Mouse (Mus musculus): ENCODE measurements around the gene Gstm2. TPM values are rescaled to one million over a fixed set of nuclear protein-coding genes. Genes with fewer than 3 reads are reported as not detected.
A peak's percentile ranks its signal among the peaks of the same experiment; 100 is the strongest.
"Not testable (repeated sequence)": the region's sequence is repeated elsewhere in the genome, so short reads cannot be mapped to it uniquely, and the experiment has no call there.

Gstm2 gene
- polyA plus RNA-seq, 1 experiment from 2014 or later, result 103 TPM

GRCm38 (mm10) chr3:108022650-108023049, 36.4 kb upstream of the Gstm2 start:
- peaks cover 5% of the 10 kb centered on the region for H3K4me1 ChIP-seq (ENCODE audit: insufficient read depth)
- no peak for TF ChIP-seq CTCF (IDR thresholded peaks at IDR 0.05; ENCODE audit: low read depth)
- DNase-seq (no peak), ATAC-seq (ENCODE audit: insufficient read depth) (no peak)
- H3K9ac ChIP-seq, result no peak overlapping the region
- no peaks in the 10 kb centered on the region for H3K27me3 ChIP-seq (ENCODE audit: insufficient read depth, low read length)
- H3K36me3 ChIP-seq (ENCODE audit: insufficient read depth), result no peaks in the 10 kb centered on the region
- H3K4me3 ChIP-seq (ENCODE audit: low read depth, low read length), result no peak overlapping the region
- H3K4me2 ChIP-seq, result no peak overlapping the region
- H3K27ac ChIP-seq (ENCODE audit: low read depth), result no peak overlapping the region
- 59% methylated on average over 6 of the region's 6 CpGs for WGBS
- no peaks in the 10 kb centered on the region for H3K9me3 ChIP-seq (ENCODE audit: low read depth, low read length)

DNA sequence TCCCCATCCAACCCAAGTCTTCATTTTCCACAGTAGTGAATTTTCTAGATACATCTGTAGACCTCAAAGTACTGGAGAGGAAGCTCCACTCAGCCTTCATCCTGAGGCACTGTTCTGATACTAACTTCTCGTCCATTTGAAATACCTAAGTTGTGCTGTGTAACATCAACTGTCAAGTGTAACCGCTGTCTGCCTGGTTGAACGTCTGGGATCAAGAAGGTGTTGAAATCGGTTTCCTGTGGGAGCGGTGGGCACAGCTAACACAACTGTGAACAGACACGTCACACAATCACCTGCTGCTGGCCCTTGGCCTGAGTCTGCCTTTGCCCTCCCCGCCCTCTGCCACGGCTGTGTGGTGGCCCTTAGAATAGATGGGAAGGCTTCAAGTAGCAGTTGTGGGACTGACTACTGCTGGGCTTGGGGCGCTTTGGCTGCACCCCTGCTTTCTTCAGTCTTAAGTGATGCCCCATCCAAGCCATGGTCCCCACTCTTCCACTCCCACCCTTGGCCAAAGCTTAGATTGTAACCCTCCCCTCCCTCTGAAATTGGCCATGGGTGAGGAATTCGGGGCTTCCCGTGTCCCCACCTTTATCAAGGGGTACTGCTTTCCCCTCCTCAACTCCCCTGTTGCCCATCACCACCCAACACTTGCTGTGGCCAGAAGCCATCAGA, 34.2 kb upstream of the Gstm2 start:
- ATAC-seq (ENCODE audit: insufficient read depth), result not testable (repeated sequence)

GRCm38 (mm10) chr3:108019226-108019625, 33.0 kb upstream of the Gstm2 start:
- not testable (repeated sequence) for H3K4me1 ChIP-seq (ENCODE audit: insufficient read depth); H3K36me3 ChIP-seq (ENCODE audit: insufficient read depth); H3K4me2 ChIP-seq; H3K9ac ChIP-seq; H3K27me3 ChIP-seq (ENCODE audit: insufficient read depth, low read length); H3K4me3 ChIP-seq (ENCODE audit: low read depth, low read length); DNase-seq; H3K27ac ChIP-seq (ENCODE audit: low read depth); ATAC-seq (ENCODE audit: insufficient read depth); H3K9me3 ChIP-seq (ENCODE audit: low read depth, low read length)
- 71% methylated on average over 3 of the region's 3 CpGs for WGBS

More for the DNA sequence above, 34.2 kb upstream of the Gstm2 start:
- not testable (repeated sequence) for H3K9me3 ChIP-seq (ENCODE audit: low read depth, low read length); H3K36me3 ChIP-seq (ENCODE audit: insufficient read depth); H3K4me1 ChIP-seq (ENCODE audit: insufficient read depth); H3K9ac ChIP-seq; H3K27me3 ChIP-seq (ENCODE audit: insufficient read depth, low read length); H3K27ac ChIP-seq (ENCODE audit: low read depth); H3K4me3 ChIP-seq (ENCODE audit: low read depth, low read length); H3K4me2 ChIP-seq; DNase-seq
- 69% methylated on average over 11 of the region's 11 CpGs for WGBS

DNA sequence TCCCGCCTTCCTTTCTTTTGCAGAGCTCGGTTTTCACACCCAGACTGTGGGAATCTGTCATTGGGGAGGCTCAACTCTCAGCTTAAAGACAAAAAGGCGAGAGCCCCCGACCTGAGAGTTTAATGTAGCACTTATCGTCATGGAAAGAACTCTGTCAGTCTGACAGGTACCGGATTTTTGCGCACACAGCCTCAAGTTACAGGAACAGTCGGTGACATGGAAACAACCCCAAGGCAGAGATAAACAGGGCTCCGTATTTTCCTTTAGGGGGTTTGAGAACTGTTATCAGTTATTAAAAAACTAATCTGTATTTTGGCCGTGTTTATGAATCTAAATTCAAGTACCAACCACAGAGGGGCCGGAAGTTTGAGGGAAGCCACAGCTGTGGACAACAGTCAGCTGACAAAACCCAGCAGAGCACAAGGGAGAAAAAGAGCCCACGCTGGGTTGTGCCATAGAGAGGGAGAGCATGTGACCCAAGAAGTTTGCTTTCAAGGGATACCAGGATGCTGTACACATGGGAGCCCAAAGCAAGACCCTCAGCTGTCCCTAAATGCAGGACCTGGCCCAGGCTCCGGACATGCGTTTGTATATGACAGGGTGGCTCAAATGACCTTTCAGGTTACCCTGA, 32.1 kb upstream of the Gstm2 start:
- WGBS, result 17% methylated on average over 14 of the region's 14 CpGs
- H3K27me3 ChIP-seq (ENCODE audit: insufficient read depth, low read length), result no peaks in the 10 kb centered on the region
- H3K4me1 ChIP-seq (ENCODE audit: insufficient read depth), result peaks cover 5% of the 10 kb centered on the region
- peak overlapping the region; percentile 56 for H3K9ac ChIP-seq
- H3K4me3 ChIP-seq (ENCODE audit: low read depth, low read length), result peak overlapping the region; percentile 40
- peak overlapping the region; percentile 65; the same call in 1 of the 2 replicates for H3K27ac ChIP-seq (ENCODE audit: low read depth)
- H3K9me3 ChIP-seq (ENCODE audit: low read depth, low read length), result no peaks in the 10 kb centered on the region
- peak overlapping the region; percentile 80 for H3K4me2 ChIP-seq
- TF ChIP-seq CTCF (IDR thresholded peaks at IDR 0.05; ENCODE audit: low read depth), result no peak
- DNase-seq (peak; percentile 54), ATAC-seq (ENCODE audit: insufficient read depth) (peak; percentile 22; the same call in 1 of the 2 replicates)
- no peaks in the 10 kb centered on the region for H3K36me3 ChIP-seq (ENCODE audit: insufficient read depth)

- ATAC-seq (ENCODE audit: insufficient read depth) (peak; percentile 99), DNase-seq (peak; percentile 98)
- peak within 1 kb of the TSS; percentile 56 for H3K9ac ChIP-seq
- H3K36me3 ChIP-seq (ENCODE audit: insufficient read depth), result no peaks in the 10 kb centered on the region
- peak within 1 kb of the TSS; percentile 80 for H3K4me2 ChIP-seq
- H3K27me3 ChIP-seq (ENCODE audit: insufficient read depth, low read length), result no peaks in the 10 kb centered on the region
- H3K9me3 ChIP-seq (ENCODE audit: low read depth, low read length), result no peaks in the 10 kb centered on the region
- peaks cover 5% of the 10 kb centered on the region for H3K4me1 ChIP-seq (ENCODE audit: insufficient read depth)
- H3K4me3 ChIP-seq (ENCODE audit: low read depth, low read length), result peak within 1 kb of the TSS; percentile 40
- H3K27ac ChIP-seq (ENCODE audit: low read depth), result peak within 1 kb of the TSS; percentile 92
- peak; percentile 95 for TF ChIP-seq CTCF (IDR thresholded peaks at IDR 0.05; ENCODE audit: low read depth)
- WGBS, result under 1% methylated on average over 31 of the region's 31 CpGs
Observed at GRCm38 (mm10) chr3:108017473-108018189, 31.4 kb upstream of the Gstm2 start, which contains the start of gene Gstm1. Gene Gstm1, minus strand, starts transcription at chr3:108017973.

- not testable (repeated sequence) for H3K27me3 ChIP-seq (ENCODE audit: insufficient read depth, low read length); DNase-seq; H3K9ac ChIP-seq; H3K36me3 ChIP-seq (ENCODE audit: insufficient read depth); ATAC-seq (ENCODE audit: insufficient read depth); H3K4me3 ChIP-seq (ENCODE audit: low read depth, low read length); H3K4me1 ChIP-seq (ENCODE audit: insufficient read depth); H3K9me3 ChIP-seq (ENCODE audit: low read depth, low read length); H3K27ac ChIP-seq (ENCODE audit: low read depth)
- H3K4me2 ChIP-seq, result peak overlapping the region; percentile 80; the same call in 1 of the 2 replicates
- WGBS, result 86% methylated on average over 5 of the region's 5 CpGs
Observed at GRCm38 (mm10) chr3:108016468-108016867, 30.2 kb upstream of the Gstm2 start.

DNA sequence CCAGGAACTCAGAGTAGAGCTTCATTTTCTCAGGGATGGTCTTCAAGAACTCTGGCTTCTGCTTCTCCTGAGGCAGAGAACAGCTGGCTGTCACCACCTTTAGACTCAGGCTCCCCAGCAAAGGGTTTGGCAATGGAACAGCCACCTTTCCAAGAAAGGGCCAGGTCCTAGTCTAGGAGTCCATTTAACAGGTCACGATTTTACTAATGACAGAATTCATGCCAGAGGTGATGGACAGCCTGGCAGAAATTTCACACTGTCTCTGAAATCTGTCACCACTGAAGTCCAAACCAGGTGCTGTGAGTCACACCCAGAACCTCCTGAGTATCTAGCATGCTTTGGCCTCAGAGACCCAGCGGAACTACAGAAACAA, 28.7 kb upstream of the Gstm2 start:
- Histone ChIP-seq H3K4me1 (ENCODE audit: insufficient read depth) (peaks cover 5% of the 10 kb centered on the region), H3K9me3 (ENCODE audit: low read depth, low read length) (no peaks in the 10 kb centered on the region), H3K4me2 (no peak overlapping the region), H3K4me3 (ENCODE audit: low read depth, low read length) (no peak overlapping the region), H3K36me3 (ENCODE audit: insufficient read depth) (no peaks in the 10 kb centered on the region), H3K27me3 (ENCODE audit: insufficient read depth, low read length) (no peaks in the 10 kb centered on the region), H3K9ac (no peak overlapping the region), H3K27ac (ENCODE audit: low read depth) (no peak overlapping the region)
- TF ChIP-seq CTCF (IDR thresholded peaks at IDR 0.05; ENCODE audit: low read depth), result no peak
- no peak for DNase-seq
- whole genome bisulfite sequencing, result 87% methylated on average over 2 of the region's 2 CpGs
- no peak for ATAC-seq (ENCODE audit: insufficient read depth)

Measured in lung, embryonic 14.5 days (tissue).